Mouse (Mus musculus) midbrain, postnatal 0 days (tissue): ENCODE results near the gene Usp2. TPM values are rescaled to one million over a fixed set of nuclear protein-coding genes. Genes with fewer than 3 reads are reported as not detected.

Experiments used
- ATAC-seq: fragments of 200-750 bp; cut with Nextera tagmentation; 2 replicates; pipeline ENCODE4 v1.8.0; 2017; ENCODE audit warnings: moderate number of reproducible peaks, mild to moderate bottlenecking, moderate TSS enrichment, moderate library complexity; ENCODE audit not compliant: low FRiP score
- DNase-seq: peaks from one replicate; pipeline ENCODE4 v3.0.0-alpha.2; 2015; ENCODE audit warnings: low spot score
- H3K27ac ChIP-seq: fragments of 300-500 bp; sonication (generic); 2 replicates; pipeline ENCODE4 v1.5.1; 2014; ENCODE audit warnings: low read depth, mild to moderate bottlenecking, low read length, mixed read lengths
- H3K27me3 ChIP-seq: fragments of 300-500 bp; sonication (generic); 2 replicates; pipeline ENCODE4 v1.6.1; 2014; ENCODE audit warnings: low read length, control low read depth, mixed read lengths; ENCODE audit not compliant: insufficient read depth
- H3K36me3 ChIP-seq: fragments of 300-500 bp; sonication (generic); 2 replicates; pipeline ENCODE4 v1.6.1; 2014; ENCODE audit warnings: low read length, control low read depth, mixed read lengths; ENCODE audit not compliant: insufficient read depth
- H3K4me1 ChIP-seq: fragments of 300-500 bp; sonication (generic); 2 replicates; pipeline ENCODE4 v1.6.1; 2014; ENCODE audit warnings: mild to moderate bottlenecking, control low read depth, antibody characterized with exemption, low read length, mixed read lengths; ENCODE audit not compliant: insufficient read depth
- H3K4me2 ChIP-seq: fragments of 300-500 bp; sonication (generic); 2 replicates; pipeline ENCODE4 v1.6.1; 2014; ENCODE audit warnings: low read depth, mild to moderate bottlenecking, low read length, mixed read lengths; ENCODE audit not compliant: poor library complexity, severe bottlenecking
- H3K4me3 ChIP-seq: fragments of 300-500 bp; sonication (generic); 2 replicates; pipeline ENCODE4 v1.5.1; 2014; ENCODE audit warnings: low read depth, mild to moderate bottlenecking, low read length, moderate library complexity
- H3K9ac ChIP-seq: fragments of 300-500 bp; sonication (generic); replicated peaks from 2 replicates; pipeline ENCODE4 v1.6.1; 2014; ENCODE audit warnings: mild to moderate bottlenecking, low read length, moderate library complexity, mixed read lengths; ENCODE audit not compliant: poor library complexity, severe bottlenecking
- H3K9me3 ChIP-seq: fragments of 300-500 bp; sonication (generic); 2 replicates; pipeline ENCODE4 v1.6.1; 2016; ENCODE audit warnings: low read length, control low read depth
- CTCF ChIP-seq: IDR thresholded peaks from 2 replicates; pipeline ENCODE4 v1.5.1; 2016; ENCODE audit warnings: antibody characterized with exemption, mild to moderate bottlenecking
- WGBS: fragments of 180-500 bp; shearing (Covaris S2); extraction: QIAGEN DNeasy Blood & Tissue Kit; methylation state at CpG from one replicate; pipeline ENCODE4 v1.1.7; 2014; 5-methylcytosine and 5-hydroxymethylcytosine counted together
- polyA plus RNA-seq: library from polyadenylated mRNA; unstranded; fragments of >200 nt; fragmentation: Nextera tagmentation; extraction: Ambion mirVana; gene quantifications from 2 replicates; pipeline ENCODE4 v1.2.1, GENCODE M21; 2015
- total RNA-seq: library from RNA; depleted of rRNA; stranded (reverse); fragments of >200 nt; gene quantifications from 2 replicates; pipeline ENCODE4 v1.2.3, GENCODE M21; 2014

Gene Usp2
- total and polyA plus RNA-seq, 2 experiments from 2014 or later = 7.5 to 15.1 TPM

DNA sequence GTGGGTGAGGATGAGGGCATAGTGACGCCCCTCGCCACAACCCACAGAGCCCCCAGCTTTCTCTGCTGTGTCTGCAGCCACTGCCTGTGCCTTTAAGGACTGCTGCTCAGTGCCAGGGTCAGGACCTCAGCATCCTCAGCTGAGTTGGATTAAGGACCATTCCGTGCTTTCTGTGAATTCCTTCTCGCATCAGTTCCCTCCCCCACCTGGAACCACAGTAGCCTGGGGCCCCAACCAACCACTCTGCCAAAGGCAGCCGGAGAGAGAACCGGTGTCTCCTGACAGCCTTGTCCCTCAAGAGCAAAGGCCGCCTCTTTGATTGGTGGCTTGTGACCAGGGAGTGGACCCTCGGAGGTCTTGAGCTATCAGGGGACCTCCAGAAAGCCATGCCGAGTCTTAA lies 34.7 kb downstream of the Usp2 start, which contains the start of gene Mfrp:
Mfrp (plus strand) TSS at position 240 of the 400 bp plus-strand sequence.
- DNase-seq (no peak), ATAC-seq (no peak)
- H3K27me3 ChIP-seq = no peaks in the 10 kb centered on the region
- 40% methylated on average over 9 of the region's 9 CpGs for WGBS
- H3K9ac ChIP-seq = no peak within 1 kb of the TSS
- no peak within 1 kb of the TSS for H3K27ac ChIP-seq
- no peaks in the 10 kb centered on the region; the same call in 1 of the 2 replicates for H3K36me3 ChIP-seq
- TF ChIP-seq CTCF = no peak
- no peaks in the 10 kb centered on the region for H3K9me3 ChIP-seq
- H3K4me3 ChIP-seq = no peak within 1 kb of the TSS
- peaks cover 4% of the 10 kb centered on the region; the same call in 1 of the 2 replicates for H3K4me1 ChIP-seq
- no peak within 1 kb of the TSS for H3K4me2 ChIP-seq

DNA sequence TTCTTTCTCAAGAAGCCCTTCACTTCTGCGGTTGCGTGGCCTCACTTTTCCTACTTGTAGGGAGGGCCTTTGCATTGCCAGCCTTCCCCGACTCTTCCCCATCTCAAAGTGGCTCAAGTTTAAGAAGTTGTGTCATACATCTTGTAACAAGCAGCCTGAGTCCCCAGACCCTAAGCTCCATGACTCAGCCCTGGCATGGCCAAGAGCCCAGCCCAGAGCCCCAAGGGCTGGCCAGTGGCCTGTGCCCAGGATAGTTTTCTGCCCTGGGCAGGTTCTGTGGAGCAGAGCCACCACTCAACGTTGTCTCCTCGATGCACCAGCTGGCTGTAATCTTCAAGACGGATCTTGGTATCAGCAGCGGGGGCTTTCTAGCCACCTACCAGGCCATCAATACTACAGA lies 38.1 kb downstream of the Usp2 start:
- Histone ChIP-seq H3K4me1 (peaks cover 6% of the 10 kb centered on the region; the same call in 1 of the 2 replicates), H3K4me2 (no peak overlapping the region), H3K27ac (no peak overlapping the region), H3K4me3 (no peak overlapping the region), H3K36me3 (no peaks in the 10 kb centered on the region; the same call in 1 of the 2 replicates), H3K9ac (no peak overlapping the region), H3K27me3 (no peaks in the 10 kb centered on the region), H3K9me3 (no peaks in the 10 kb centered on the region)
- WGBS = 91% methylated on average over 7 of the region's 7 CpGs
- DNase-seq (no peak), ATAC-seq (no peak)
- TF ChIP-seq CTCF = no peak

DNA sequence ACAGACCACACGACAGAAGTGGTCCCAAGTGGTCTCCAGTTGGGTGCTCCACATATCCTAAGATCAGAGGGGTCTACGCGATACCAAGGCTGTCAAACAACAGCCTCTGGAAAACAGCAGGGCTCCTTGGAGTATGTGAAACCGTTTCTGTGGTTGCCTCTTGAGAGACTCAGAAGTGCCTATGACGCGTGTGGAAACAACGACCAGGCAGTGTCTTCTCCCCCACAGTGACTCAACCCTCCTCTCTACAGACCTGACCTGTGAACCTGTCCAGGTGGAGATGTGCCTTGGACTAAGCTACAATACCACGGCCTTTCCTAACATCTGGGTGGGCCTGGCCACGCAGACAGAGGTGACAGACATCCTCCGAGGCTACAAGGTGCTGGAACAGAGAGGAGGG lies 39.0 kb downstream of the Usp2 start:
- ATAC-seq = no peak
- no peak for TF ChIP-seq CTCF
- 88% methylated on average over 10 of the region's 10 CpGs for WGBS
- H3K4me2 ChIP-seq = no peak overlapping the region
- no peak overlapping the region for H3K27ac ChIP-seq
- DNase-seq = no peak
- no peak overlapping the region for H3K4me3 ChIP-seq
- no peaks in the 10 kb centered on the region; the same call in 1 of the 2 replicates for H3K36me3 ChIP-seq
- H3K27me3 ChIP-seq = no peaks in the 10 kb centered on the region
- H3K4me1 ChIP-seq = peaks cover 6% of the 10 kb centered on the region; the same call in 1 of the 2 replicates
- H3K9ac ChIP-seq = no peak overlapping the region
- no peaks in the 10 kb centered on the region for H3K9me3 ChIP-seq

DNA sequence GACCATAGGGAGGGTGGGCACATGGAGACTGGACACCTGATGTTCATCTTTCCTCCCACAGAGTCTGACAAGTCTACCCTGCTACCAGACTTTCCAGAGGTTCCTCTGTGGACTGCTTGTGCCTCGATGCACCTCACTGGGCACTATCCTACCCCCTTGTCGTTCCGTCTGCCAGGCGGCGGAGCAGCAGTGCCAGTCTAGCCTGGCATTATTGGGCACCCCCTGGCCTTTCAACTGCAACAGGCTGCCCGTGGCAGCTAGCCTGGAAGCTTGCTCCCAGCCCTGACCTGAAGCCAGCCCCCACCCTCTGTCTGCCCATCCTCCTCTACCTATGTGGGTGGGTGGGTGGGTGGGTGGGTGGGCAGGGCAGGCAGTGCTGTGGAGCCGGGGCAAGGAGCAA lies 39.4 kb downstream of the Usp2 start:
- DNase-seq (no peak), ATAC-seq (no peak)
- H3K4me3 ChIP-seq = no peak overlapping the region
- no peaks in the 10 kb centered on the region for H3K27me3 ChIP-seq
- TF ChIP-seq CTCF = no peak
- H3K27ac ChIP-seq = no peak overlapping the region
- no peak overlapping the region for H3K9ac ChIP-seq
- no peaks in the 10 kb centered on the region; the same call in 1 of the 2 replicates for H3K36me3 ChIP-seq
- 77% methylated on average over 7 of the region's 7 CpGs for WGBS
- H3K4me2 ChIP-seq = no peak overlapping the region
- H3K4me1 ChIP-seq = peaks cover 6% of the 10 kb centered on the region; the same call in 1 of the 2 replicates
- H3K9me3 ChIP-seq = no peaks in the 10 kb centered on the region

DNA sequence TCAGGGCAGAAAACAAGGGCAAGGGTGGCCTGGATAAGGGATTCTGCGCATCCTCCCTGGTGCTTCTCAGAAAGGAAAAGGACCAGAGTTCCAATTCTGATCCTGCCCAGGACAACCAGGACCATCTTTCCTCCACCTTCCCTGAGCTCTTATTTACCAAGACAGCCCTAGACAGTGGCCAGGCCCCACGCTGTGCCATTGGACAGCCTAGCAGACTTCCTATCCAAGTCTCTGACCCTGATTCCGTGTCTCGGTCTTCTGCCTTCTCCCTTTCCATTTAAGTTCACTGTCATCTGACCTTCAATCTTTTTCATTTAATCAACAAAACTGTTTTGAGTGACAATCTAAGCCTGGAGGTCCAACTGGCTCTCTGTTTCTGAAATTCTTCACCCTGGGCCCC lies 39.8 kb downstream of the Usp2 start:
- peak overlapping the region; percentile 14; the same call in 1 of the 2 replicates for H3K27ac ChIP-seq
- peaks cover 6% of the 10 kb centered on the region; the same call in 1 of the 2 replicates for H3K4me1 ChIP-seq
- no peak for ATAC-seq
- no peak for DNase-seq
- no peak overlapping the region for H3K9ac ChIP-seq
- no peak overlapping the region for H3K4me2 ChIP-seq
- no peak for TF ChIP-seq CTCF
- H3K4me3 ChIP-seq = no peak overlapping the region
- no peaks in the 10 kb centered on the region for H3K27me3 ChIP-seq
- no peaks in the 10 kb centered on the region for H3K9me3 ChIP-seq
- no peaks in the 10 kb centered on the region; the same call in 1 of the 2 replicates for H3K36me3 ChIP-seq
- 47% methylated on average over 4 of the region's 4 CpGs for WGBS

DNA sequence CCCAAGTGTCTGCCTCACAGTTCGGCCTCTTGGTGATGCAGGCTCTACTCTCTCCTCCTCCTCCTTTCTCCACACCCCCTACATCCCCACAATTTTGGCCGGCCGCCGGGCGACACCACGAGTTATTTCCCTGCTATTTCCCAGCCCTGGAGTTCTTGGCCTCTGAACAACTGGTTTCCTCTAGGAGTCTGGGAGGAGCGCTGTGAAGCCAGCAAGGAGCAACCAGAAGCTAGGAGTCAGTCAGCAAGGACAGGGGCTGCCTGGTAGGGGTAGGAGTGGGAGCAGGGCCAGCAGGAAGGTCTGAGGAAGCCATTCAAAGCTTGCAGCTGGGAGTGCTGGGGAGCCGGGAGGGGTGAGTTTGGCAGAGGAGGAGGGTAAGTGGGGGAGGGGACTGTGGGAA lies 40.3 kb downstream of the Usp2 start, which contains the start of gene C1qtnf5:
C1qtnf5 (plus strand) TSS at position 136 of the 400 bp plus-strand sequence.
- H3K4me3 ChIP-seq = no peak within 1 kb of the TSS

More for the DNA sequence above, 40.3 kb downstream of the Usp2 start, which contains the start of gene C1qtnf5:
- H3K9me3 ChIP-seq = no peaks in the 10 kb centered on the region
- no peaks in the 10 kb centered on the region; the same call in 1 of the 2 replicates for H3K36me3 ChIP-seq
- WGBS = 20% methylated on average over 8 of the region's 8 CpGs
- H3K4me2 ChIP-seq = peak within 1 kb of the TSS; percentile 37; the same call in 1 of the 2 replicates
- peaks cover 6% of the 10 kb centered on the region; the same call in 1 of the 2 replicates for H3K4me1 ChIP-seq
- H3K9ac ChIP-seq = no peak within 1 kb of the TSS
- no peak; the same call in 1 of the 2 replicates for TF ChIP-seq CTCF
- H3K27ac ChIP-seq = peak within 1 kb of the TSS; percentile 51
- no peaks in the 10 kb centered on the region for H3K27me3 ChIP-seq
- ATAC-seq = peak; percentile 67
- DNase-seq = peak; percentile 81
